Mouse (Mus musculus) kidney, postnatal 10 days (tissue): ENCODE results near the gene Gdpd3.
"Not testable (repeated sequence)": the region's sequence is repeated elsewhere in the genome, so short reads cannot be mapped to it uniquely, and the experiment has no call there.

Experiments
- DNase-seq: peaks from one replicate; pipeline ENCODE4 v3.0.0; 2021; ENCODE audit warnings: mixed read lengths

The Gdpd3 gene

DNA sequence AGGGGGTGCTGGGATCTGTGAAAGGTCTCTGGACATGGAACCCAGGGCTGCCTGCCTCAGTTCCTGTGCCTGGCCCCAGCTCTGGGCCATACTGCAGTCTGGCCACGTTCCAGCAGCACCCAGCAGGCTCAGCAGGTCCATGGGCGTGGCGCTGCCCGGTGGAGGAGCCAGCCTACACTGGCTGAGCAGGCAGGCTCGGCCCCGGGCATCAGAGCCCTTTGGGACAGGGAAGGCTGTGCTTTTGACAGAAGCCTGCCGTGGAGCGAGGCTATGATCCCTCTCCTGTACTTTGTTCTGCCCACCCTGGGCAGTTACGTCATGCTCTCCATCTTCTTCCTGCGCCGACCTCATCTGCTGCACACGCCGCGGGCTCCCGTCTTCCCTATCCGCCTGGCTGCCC is at the start of gene Gdpd3:
Gdpd3 (plus strand) TSS at position 134 of the 400 bp plus-strand sequence.
- DNase-seq, result peak; percentile 78

DNA sequence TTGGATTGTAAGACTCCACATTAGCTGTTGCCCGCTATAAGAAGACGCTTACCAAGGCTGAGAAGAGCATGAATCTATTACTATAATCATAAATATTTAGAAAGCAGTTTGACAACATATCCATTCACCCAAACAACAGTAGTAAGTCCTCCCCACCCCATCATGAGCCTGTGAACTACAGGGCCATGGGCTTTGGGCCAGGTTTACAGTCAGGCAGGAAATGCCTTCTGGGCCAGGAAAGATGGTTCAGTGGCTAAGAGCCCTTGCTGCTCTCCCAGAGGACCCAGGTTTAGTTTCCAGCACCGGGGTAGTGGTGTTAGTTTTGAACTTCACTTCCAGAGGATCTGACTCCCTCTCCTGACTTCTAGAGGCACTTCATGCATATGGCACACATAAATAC is 48.6 kb upstream of the Gdpd3 start:
- DNase-seq, result no peak

DNA sequence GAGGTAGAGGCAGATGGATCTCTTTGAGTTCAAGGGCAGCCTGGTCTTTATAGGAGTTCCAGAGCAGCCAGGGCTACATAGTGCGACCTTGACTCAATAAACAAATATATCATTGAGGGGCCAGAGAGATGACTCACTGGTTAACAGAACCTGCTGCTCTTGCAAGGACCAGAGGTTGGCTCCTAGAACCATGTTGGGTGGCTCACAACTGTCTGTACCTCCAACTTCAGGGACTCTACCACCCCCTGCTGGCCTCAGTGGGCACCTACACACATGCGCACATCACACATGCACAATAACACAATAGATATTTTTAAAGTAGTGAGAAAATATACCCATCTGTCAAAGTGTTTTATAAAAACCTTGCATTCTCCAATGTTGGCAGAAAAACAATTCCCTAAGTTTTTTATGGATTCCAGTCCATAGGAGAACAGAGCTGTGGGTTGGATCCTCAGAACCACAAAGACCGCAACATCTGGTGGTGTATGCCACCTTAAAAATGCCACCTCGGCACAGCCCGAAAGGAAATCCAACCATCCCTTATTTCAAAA is 47.3 kb upstream of the Gdpd3 start:
- no peak for DNase-seq

DNA sequence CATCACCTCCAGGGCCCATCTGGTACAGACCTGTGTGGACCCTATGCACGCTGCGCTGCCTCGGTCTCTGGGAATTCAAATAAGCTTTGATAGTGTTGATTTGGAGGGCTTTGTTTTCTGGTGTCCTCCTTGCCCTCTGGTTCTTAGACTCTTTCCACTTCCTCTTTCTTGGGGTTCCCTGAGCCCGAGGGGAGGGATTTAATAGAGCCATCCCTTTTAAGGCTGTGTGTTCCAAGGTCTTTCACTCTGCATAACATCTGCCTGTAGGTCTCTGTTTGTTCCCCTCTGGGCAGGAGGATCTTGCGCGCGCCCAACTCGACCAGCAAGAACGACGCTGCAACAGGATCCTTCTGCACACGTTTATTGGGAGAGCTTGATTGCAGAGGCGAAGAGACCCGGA is 44.5 kb upstream of the Gdpd3 start:
- DNase-seq, result no peak

DNA sequence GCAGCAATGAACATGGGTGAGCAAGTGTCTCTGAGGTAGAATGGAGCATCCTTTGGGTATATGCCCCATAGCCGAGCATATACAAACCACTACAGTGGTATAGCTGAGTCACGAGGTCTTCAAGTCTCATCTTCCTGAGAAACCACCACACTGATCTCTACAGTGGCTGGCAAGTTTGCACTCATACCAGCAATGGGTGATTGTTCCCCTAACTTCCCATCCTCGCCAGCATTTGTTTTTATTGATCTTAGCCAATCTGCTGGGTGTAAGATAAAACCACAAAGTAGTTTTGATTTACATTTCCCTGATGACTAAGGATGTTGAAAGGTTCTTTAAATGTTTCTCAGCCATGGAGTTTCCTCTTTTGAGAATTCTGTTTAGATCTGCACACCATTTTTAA is 41.1 kb upstream of the Gdpd3 start:
- no peak for DNase-seq

DNA sequence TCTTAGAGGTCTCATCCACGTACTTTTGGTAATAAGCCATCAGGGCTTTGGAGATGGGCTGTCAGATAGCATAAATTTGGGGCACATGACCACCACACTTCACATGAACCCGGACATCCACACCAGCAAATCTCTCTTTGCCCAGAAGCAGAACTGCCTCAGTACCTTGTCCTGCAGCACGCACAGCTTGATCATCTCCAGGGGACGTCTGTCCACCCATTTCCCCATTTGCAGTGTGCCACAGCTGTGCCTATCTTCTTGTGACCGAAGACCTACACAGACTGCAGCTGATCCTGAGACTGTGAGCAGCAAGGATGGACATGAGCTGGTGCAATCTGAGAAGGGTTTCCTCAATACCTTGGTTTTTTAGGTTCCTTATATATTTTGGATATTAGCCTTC is 40.5 kb upstream of the Gdpd3 start:
- no peak for DNase-seq

DNA sequence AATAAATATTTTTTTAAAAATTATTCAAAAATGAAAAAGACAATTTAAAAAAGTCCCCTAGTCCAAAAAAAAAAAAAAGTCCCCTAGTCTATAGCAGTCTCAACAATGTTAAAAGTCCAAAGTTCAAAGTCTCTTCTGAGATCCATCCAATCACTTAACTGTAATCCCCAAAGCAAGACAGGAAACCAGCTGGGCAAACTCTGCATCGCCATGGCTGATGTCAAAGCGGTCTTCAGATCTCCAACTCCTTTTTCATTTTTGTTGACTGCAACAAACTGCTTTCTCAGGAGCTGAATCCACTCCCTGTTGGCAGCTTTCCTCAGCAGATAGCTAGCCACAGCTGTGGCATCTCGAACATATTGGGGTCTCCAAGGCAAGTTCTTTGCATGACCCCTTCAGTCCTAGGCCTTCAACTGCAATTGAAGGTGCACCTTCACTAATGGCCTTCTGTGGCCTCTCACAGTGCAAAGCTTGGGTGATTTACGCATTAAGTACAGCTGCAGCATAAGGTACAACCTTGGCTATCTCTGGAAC is 35.8 kb upstream of the Gdpd3 start:
- DNase-seq, result not testable (repeated sequence)

DNA sequence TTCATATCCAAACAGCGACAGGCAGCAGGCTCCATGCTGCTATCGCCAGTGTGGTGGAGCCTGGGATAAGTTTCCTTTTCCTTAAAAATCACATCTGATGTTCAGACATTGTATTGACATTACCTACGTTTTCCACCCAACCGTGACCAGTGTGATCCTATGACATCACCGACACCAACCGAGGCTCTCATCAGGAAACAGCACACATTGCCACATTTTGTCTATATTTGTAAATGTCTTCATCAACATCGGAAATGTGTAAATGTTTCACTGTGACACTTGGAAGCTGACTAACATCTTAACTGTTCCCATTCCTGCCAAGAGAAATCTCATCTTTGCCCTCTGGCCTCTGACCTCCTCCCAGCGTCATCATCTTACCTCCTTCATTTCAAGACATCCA is 30.0 kb upstream of the Gdpd3 start:
- no peak for DNase-seq

DNA sequence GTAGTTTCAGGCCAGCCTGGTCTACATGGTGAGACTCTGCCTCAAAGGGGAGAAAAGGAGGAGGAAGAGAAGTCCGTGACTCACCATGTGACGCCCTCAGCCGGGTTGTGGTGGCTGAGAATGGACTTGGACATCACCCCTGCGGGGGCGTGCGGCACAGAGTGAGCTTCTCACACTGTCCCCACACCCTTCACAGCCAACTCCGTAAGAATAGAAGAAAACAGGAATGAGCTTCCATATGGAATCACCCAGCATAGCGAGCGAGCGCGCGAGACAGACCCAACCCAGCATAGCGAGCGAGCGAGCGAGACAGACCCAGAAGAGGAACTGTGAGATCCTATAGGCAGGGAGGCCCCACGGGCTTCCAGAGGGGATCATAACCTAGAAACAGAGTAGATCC is 26.6 kb upstream of the Gdpd3 start:
- DNase-seq, result no peak

DNA sequence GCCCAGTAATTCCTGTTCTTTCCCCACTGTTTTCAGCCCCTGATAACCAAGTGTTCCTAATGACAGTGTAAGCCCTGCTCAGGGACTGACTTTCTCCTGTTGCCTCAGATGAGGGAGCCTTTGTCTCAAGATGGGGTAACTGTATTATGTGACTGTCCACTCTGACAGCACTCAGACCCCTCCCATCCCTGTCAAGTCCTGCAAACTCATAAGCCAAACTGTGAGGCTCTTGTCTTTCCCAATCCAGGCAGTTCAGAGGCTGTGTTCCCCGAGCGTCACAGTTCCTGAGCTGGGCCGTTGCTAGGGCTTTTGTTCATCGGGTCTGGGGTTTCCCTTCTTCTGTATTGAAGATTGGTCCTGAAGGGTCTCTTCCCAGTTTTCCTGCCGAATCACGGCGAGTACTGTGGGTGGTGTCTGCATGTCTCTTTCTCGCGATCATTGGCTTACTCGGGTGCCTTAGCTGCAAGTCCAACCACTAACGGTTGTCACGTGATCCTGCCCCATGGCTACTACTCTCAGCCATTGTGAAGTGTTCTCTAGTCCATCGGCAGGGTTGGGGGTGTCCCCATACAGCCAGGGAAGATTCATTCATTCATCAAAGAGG is 25.9 kb upstream of the Gdpd3 start:
- DNase-seq, result no peak

DNA sequence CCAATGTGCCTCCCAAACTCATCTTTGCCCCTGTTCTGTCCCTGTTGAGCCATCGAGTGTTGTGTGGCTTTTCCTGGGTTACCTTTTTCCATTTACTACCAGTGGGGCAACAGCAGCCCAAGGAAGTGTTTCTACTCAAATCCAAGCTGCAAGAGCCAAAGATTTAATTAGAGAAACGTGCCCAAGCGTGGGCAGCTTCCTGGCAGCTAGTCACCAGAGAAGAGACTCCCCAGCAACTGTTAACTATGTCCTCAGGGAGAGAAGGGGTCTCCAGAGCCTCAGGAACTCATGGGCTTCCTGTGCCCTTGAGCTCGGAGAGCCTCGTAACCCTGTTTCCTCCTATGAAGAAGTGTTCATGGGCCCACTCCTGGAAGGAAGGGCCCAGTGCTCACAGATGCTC is 25.2 kb upstream of the Gdpd3 start:
- DNase-seq, result no peak

DNA sequence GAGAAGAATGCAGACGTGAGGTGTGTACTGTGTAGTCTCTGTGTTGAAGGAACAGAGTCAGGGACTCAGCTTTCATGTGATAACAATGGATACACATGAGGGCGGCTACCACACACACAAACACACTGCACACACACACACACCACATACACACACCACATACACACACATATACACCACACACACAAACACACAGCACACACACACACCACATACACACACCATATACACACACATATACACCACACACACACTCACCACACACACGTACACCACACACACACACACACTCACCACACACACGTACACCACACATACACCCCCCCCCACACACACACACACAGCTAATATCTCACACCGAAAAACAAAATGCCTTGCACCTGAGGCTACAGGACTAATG is 24.7 kb upstream of the Gdpd3 start:
- DNase-seq, result no peak

DNA sequence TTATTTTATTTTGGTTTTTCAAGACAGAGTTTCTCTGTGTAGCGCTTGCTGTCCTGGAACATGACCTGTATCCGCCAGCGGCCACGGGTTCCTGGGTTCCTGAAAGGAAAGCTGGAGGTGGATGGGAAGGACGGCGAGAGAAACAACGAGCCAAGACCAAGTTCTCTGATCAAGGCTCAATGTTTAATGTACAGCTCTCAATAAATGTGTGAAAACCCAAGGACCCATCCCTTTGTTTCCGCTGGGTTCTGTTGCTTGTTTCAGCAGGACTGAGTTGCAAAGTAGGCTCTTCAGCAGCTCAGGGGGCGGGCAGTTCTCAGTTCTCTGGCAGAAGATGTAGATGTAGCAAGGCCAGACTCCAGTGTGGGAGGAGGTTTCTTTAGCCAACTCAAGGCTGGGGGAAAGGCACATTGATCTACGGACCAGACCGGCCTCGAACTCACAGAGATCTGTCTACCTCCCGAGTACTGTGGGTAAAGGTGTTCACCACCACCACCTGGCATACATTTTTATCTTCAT is 24.1 kb upstream of the Gdpd3 start:
- no peak for DNase-seq

DNA sequence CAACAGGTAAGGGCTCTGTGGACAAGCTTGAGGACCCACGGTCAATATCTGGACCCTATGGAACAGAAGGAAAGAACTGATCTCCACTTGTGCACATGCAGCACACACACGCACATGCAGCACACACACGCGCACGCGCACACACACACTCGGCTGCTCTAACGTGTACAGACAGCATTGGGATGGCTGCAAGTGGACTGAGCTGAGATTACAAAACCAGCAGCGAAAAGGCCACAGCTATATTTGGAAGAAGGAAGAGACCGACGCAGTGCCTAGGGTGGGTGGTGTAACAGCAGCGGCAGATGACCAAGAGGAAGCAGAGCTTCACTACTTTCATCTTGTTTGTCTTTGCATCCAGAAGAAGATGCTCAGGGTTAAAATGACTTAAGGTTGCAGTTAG is 20.1 kb upstream of the Gdpd3 start:
- DNase-seq, result no peak

DNA sequence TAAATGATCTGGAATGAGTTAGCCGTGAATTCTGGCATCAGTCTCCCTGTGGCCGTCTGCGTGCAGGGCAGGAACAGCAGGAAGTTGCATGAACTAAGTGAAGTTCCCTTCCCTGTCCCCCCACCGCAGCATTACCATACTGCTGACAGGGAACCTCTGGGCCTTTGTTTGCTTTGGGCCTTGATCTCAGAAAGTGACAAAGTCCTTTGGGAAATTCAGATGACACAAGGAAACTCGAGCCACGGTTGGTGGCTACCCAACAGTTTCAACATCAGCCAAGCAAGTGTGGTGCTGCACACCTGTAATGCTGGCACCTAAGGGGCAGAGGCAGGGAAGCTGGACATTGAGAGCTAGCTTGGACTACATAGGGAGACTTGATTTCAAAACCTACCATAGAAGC is 19.3 kb upstream of the Gdpd3 start:
- DNase-seq, result no peak

DNA sequence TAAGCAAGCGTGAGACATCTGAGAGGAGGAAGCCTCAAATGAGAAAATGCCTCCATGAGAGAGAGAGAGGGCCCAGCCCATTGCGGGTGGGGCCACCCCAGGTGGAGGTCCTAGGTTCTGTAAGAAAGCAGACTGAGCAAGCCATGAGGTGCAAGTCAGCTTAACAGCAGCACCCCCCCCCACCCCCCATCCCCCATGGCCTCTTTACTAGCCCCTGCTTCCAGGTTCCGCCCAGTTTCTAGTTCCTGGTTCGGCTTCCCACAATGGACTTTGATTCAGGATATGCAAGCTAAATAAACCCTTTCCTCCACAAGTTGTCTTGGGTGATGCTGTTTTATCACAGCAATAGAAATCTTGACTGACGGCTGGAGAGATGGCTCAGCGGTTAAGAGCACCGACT is 17.3 kb upstream of the Gdpd3 start:
- no peak for DNase-seq

DNA sequence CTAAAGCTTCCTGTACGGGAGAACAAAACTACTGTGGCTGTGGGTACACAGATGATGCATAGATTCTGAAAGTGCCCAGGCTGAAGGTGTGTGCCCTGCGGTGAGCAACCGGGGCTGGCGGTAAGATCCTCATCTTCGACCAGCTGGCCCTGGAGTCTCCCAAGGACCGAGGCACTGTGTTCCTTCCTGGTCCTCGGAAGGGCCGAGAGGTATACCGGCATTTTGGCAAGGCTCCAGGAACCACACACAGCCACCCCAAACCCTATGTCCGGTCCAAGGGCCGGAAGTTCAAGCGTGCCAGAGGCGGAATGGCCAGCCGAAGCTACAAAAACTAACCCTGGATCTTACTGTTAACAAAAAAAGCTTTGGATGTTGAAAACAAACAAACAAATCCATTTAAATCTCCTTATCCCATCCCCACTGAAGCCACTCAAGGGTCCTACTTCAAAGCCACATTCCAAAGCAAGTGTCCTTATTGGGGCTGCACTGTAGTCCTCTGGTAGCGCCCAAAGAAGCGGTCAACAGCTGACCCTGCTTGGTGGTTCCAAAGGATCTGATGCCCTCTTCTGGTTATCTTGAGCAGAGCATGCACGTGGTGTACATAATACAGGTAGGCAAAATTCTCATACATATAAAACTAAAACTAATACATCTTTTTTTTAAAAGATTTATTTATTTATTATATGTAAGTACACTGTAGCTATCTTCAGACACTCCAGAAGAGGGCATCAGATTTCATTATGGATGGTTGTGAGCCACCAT is 16.4 kb upstream of the Gdpd3 start:
- peak; percentile 16 for DNase-seq

DNA sequence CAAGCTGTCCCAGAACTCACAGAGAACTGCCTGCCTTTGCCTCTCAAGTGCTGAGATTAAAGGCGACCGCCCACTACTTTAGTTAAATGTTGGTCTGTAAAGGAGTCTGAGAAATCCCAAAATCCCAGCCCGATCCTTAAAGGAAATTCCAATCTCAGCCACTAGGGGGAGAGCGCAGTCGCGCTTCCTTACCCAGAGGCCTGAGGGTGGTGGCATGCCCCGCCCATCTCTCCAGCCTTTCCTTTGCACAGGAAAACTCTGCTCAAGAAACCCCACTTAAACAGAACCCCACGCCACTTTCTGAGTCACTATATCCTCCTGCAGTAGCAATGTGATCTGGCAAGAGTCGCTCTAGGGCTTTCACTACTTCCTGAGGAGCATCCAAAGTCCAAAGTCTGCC is 11.3 kb upstream of the Gdpd3 start:
- peak; percentile 90 for DNase-seq

DNA sequence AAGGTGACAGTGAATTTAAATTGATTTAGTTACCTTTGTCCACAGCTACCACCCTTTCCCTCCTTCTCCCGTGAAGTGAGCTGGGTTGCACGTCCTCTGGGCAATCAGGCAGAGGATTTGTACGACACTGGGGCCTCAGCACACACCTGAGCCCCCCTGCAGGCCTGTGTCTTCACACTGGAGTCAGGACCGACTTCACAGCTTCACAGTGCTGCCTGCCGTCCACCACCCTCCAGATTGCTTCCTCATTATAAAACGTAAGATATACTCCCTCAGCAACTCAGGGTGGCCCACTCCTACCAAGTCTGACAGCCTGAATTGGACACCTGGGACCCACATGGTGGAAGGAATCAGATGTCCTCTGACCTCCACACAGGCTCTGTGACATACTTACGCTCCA is 7.6 kb upstream of the Gdpd3 start:
- no peak for DNase-seq

DNA sequence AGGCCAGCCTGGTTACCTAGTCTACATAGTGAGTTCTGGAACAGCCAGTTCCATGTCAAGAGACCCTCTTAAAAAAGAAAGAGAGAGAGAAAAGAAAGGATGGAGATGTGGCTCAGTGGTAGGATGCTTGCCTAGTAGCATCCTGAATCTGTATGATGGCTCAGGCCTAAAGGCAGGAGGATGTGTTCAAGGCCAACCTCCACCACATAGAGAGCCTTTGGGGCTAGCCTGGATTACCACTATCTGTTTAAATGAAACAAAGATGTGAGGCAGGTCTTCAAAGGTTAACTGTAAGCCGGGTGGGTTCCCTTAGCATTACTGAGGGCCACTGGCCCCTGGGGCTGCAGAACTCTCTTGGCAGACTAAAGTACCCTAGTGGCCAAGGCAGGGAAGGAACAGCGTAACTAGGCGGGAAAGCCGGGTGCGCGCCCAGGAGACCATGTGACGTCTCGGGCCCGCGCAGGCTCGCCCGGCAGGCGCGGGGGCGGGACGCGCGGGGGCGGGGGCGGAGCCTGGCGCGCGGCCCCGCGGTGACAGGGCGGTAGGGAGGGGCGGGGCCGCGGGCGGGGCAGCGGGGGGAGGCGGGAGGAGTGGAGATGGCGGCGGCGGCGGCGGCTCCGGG is 7.0 kb upstream of the Gdpd3 start, which contains the start of gene Mapk3:
Mapk3 (plus strand) TSS at position 552 of the 622 bp plus-strand sequence.
- peak; percentile 95 for DNase-seq

DNA sequence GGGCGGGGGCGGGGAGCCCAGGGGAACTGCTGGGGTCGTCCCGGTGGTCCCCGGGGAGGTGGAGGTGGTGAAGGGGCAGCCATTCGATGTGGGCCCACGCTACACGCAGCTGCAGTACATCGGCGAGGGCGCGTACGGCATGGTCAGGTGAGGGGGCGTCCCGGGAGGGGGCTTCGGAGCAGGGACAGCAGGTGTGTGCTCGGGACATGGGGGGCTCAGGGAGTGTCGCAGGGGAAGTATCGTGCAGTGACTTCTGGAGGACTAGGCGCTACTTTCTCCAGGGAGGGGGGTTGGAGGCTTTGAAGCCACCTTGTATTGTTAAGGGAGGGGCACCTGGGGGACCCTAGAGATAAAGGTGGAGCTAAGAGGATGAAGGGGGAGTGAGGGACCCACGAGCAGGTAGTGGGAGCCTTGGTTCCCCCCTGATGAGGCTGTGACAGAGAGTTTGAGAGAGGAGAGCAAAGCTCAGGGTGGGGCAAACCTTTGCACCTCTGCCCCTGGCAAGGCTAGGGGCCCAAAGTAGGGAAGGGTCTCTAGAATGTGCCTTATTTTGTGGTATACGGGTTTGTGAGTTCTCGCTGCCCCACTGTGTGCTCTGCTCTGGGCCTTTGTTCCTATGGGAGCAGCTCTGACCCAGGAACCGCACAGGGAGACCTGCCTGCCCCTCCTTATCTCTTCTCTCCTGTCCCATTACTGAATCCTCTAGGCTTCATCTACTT is 6.3 kb upstream of the Gdpd3 start:
- no peak for DNase-seq

DNA sequence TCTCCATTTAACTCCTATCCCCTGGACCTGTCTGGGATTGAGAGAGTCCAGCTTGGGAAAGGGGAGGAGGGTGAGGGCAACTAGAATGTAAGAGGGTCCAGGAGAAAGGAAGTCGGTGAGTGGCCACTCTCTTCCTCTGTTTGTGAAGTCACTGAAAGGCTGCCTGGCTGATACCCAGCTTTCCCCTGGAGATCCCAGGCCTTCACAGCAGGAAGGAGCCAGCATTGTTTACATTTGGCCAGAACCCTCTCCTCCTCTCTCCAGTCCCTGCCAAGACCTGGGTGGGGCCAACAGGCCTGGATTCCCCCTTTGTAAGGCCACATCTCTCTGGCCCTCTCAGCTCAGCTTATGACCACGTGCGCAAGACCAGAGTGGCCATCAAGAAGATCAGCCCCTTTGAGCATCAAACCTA is 5.7 kb upstream of the Gdpd3 start:
- DNase-seq, result peak; percentile 84

DNA sequence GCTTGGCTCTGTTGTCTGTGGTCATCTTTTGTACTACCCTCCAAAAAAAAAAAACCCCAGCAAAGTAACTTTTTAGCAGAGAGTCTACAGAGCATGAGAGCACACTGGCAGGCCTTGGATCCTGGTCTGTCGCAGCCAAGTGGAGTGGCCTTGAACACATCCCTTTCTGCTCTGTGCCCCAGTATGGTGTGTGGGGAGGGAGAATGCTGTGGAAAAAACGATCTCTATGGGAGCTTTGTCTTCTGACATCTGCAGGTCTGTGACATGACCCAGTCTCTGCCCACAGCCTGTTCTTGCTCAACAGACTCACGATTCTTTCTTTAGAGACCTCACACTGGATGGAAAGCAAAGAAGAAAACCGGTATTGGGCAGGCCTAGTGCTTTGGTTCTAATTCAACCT is 5.2 kb upstream of the Gdpd3 start:
- no peak for DNase-seq
